Mouse (Mus musculus) heart, embryonic 11.5 days (tissue): ENCODE measurements at regions not wholly inside any gene's neighbourhood (a gene's known extent, or its start where the extent isn't known, plus 50 kb on each side); places are given as distances from the start of the nearest gene placed in this dataset.

Experiments used
- ATAC-seq: fragments of 200-750 bp; cut with Nextera tagmentation; replicated peaks from 2 replicates; pipeline ENCODE4 v1.8.0; 2017; ENCODE audit warnings: moderate library complexity; ENCODE audit not compliant: insufficient number of reproducible peaks, low FRiP score, low TSS enrichment
- H3K27ac ChIP-seq: fragments of 300-500 bp; sonication (generic); 2 replicates; pipeline ENCODE4 v1.5.1; 2014; ENCODE audit warnings: mild to moderate bottlenecking, low read depth, low read length
- H3K27me3 ChIP-seq: fragments of 300-500 bp; sonication (generic); 2 replicates; pipeline ENCODE4 v1.6.1; 2014; ENCODE audit warnings: mild to moderate bottlenecking, low read length, mixed read lengths; ENCODE audit not compliant: control insufficient read depth, insufficient read depth
- H3K36me3 ChIP-seq: fragments of 300-500 bp; sonication (generic); 2 replicates; pipeline ENCODE4 v1.6.1; 2014; ENCODE audit warnings: mild to moderate bottlenecking, low read length, moderate library complexity, mixed read lengths; ENCODE audit not compliant: control insufficient read depth, insufficient read depth
- H3K4me1 ChIP-seq: fragments of 300-500 bp; sonication (generic); 2 replicates; pipeline ENCODE4 v1.6.1; 2014; ENCODE audit warnings: low read length; ENCODE audit not compliant: control insufficient read depth, insufficient read depth
- H3K4me2 ChIP-seq: fragments of 300-500 bp; sonication (generic); 2 replicates; pipeline ENCODE4 v1.6.1; 2014; ENCODE audit warnings: mild to moderate bottlenecking, moderate library complexity
- H3K4me3 ChIP-seq: fragments of 300-500 bp; sonication (generic); 2 replicates; pipeline ENCODE4 v1.5.1; 2014; ENCODE audit warnings: low read depth, low read length
- H3K9ac ChIP-seq: fragments of 300-500 bp; sonication (generic); 2 replicates; pipeline ENCODE4 v1.6.1; 2014; ENCODE audit warnings: mild to moderate bottlenecking, low read depth, low read length, moderate library complexity
- H3K9me3 ChIP-seq: fragments of 300-500 bp; sonication (generic); replicated peaks from 2 replicates; pipeline ENCODE4 v1.6.1; 2016; ENCODE audit warnings: low read length; ENCODE audit not compliant: control insufficient read depth
- WGBS: fragments of 180-500 bp; shearing (Covaris S2); extraction: QIAGEN DNeasy Blood & Tissue Kit; methylation state at CpG from one replicate; pipeline ENCODE4 v1.1.7; 2014; ENCODE audit not compliant: insufficient replicate concordance; 5-methylcytosine and 5-hydroxymethylcytosine counted together

GRCm38 (mm10) chr8:88972993-88973690 lies 70.8 kb downstream of the Sall1 start:
- 65% methylated on average over 15 of the region's 15 CpGs for WGBS
- H3K4me3 ChIP-seq, result no peak overlapping the region

GRCm38 (mm10) chr8:88958843-88959242 lies 85.1 kb downstream of the Sall1 start:
- H3K9ac ChIP-seq, result no peak overlapping the region
- H3K27ac ChIP-seq, result no peak overlapping the region
- H3K9me3 ChIP-seq, result peaks cover 6% of the 10 kb centered on the region; the same call in 1 of the 2 replicates
- ATAC-seq, result no peak
- H3K36me3 ChIP-seq, result no peaks in the 10 kb centered on the region
- H3K4me2 ChIP-seq, result no peak overlapping the region
- H3K4me3 ChIP-seq, result no peak overlapping the region
- no peaks in the 10 kb centered on the region for H3K4me1 ChIP-seq
- no peaks in the 10 kb centered on the region for H3K27me3 ChIP-seq

More at GRCm38 (mm10) chr8:88972993-88973690, 70.8 kb downstream of the Sall1 start:
- Histone ChIP-seq H3K27ac (no peak overlapping the region), H3K9me3 (no peaks in the 10 kb centered on the region), H3K36me3 (no peaks in the 10 kb centered on the region), H3K9ac (no peak overlapping the region), H3K4me1 (peaks cover 6% of the 10 kb centered on the region; the same call in 1 of the 2 replicates), H3K27me3 (0 out of 2 replicates have a peak, but pooled peaks cover 3% of the 10 kb centered on the region), H3K4me2 (no peak overlapping the region)
- no peak for ATAC-seq

GRCm38 (mm10) chr8:88953178-88953577 lies 90.8 kb downstream of the Sall1 start:
- Histone ChIP-seq H3K4me1 (peaks cover 4% of the 10 kb centered on the region; the same call in 1 of the 2 replicates), H3K27me3 (no peaks in the 10 kb centered on the region), H3K4me3 (no peak overlapping the region), H3K9ac (no peak overlapping the region), H3K27ac (no peak overlapping the region), H3K36me3 (no peaks in the 10 kb centered on the region), H3K9me3 (peaks cover 6% of the 10 kb centered on the region; the same call in 1 of the 2 replicates), H3K4me2 (no peak overlapping the region)
- WGBS, result 58% methylated on average over 2 of the region's 2 CpGs
- ATAC-seq, result no peak

GRCm38 (mm10) chr8:88951829-88952155 lies 92.2 kb downstream of the Sall1 start:
- ATAC-seq, result no peak
- 86% methylated on average over 7 of the region's 7 CpGs for WGBS
- no peaks in the 10 kb centered on the region for H3K27me3 ChIP-seq
- peaks cover 4% of the 10 kb centered on the region; the same call in 1 of the 2 replicates for H3K9me3 ChIP-seq
- no peak overlapping the region for H3K9ac ChIP-seq
- H3K4me2 ChIP-seq, result no peak overlapping the region
- H3K36me3 ChIP-seq, result no peaks in the 10 kb centered on the region
- H3K4me1 ChIP-seq, result peaks cover 5% of the 10 kb centered on the region; the same call in 1 of the 2 replicates
- no peak overlapping the region for H3K4me3 ChIP-seq
- H3K27ac ChIP-seq, result no peak overlapping the region

GRCm38 (mm10) chr8:88951145-88951828 lies 92.7 kb downstream of the Sall1 start:
- H3K4me2 ChIP-seq, result no peak overlapping the region
- ATAC-seq, result no peak
- H3K27ac ChIP-seq, result no peak overlapping the region
- H3K9me3 ChIP-seq, result no peaks in the 10 kb centered on the region
- H3K4me3 ChIP-seq, result no peak overlapping the region
- H3K9ac ChIP-seq, result no peak overlapping the region
- H3K4me1 ChIP-seq, result peaks cover 5% of the 10 kb centered on the region; the same call in 1 of the 2 replicates
- no peaks in the 10 kb centered on the region for H3K27me3 ChIP-seq
- WGBS, result 83% methylated on average over 16 of the region's 16 CpGs
- H3K36me3 ChIP-seq, result no peaks in the 10 kb centered on the region

- peaks cover 5% of the 10 kb centered on the region; the same call in 1 of the 2 replicates for H3K4me1 ChIP-seq
- H3K4me3 ChIP-seq, result no peak overlapping the region
- no peaks in the 10 kb centered on the region for H3K9me3 ChIP-seq
- H3K27me3 ChIP-seq, result no peaks in the 10 kb centered on the region
- H3K4me2 ChIP-seq, result no peak overlapping the region
- no peaks in the 10 kb centered on the region for H3K36me3 ChIP-seq
- no peak overlapping the region for H3K27ac ChIP-seq
- WGBS, result 87% methylated on average over 6 of the region's 6 CpGs
- ATAC-seq, result no peak
- no peak overlapping the region for H3K9ac ChIP-seq
Observed at GRCm38 (mm10) chr8:88949975-88950374, 94.0 kb downstream of the Sall1 start.

GRCm38 (mm10) chr8:88948981-88949380 lies 95.0 kb downstream of the Sall1 start:
- H3K36me3 ChIP-seq, result no peaks in the 10 kb centered on the region
- peaks cover 5% of the 10 kb centered on the region; the same call in 1 of the 2 replicates for H3K4me1 ChIP-seq
- no peak for ATAC-seq
- H3K4me2 ChIP-seq, result no peak overlapping the region
- no peak overlapping the region for H3K4me3 ChIP-seq
- H3K27me3 ChIP-seq, result no peaks in the 10 kb centered on the region
- H3K9ac ChIP-seq, result no peak overlapping the region
- H3K27ac ChIP-seq, result no peak overlapping the region
- H3K9me3 ChIP-seq, result no peaks in the 10 kb centered on the region
- WGBS, result 72% methylated on average over 16 of the region's 16 CpGs

- Histone ChIP-seq H3K36me3 (no peaks in the 10 kb centered on the region), H3K4me2 (no peak overlapping the region), H3K27ac (no peak overlapping the region), H3K27me3 (no peaks in the 10 kb centered on the region), H3K9ac (no peak overlapping the region), H3K9me3 (no peaks in the 10 kb centered on the region), H3K4me1 (peaks cover 5% of the 10 kb centered on the region; the same call in 1 of the 2 replicates), H3K4me3 (no peak overlapping the region)
- WGBS, result 39% methylated on average over 6 of the region's 6 CpGs
- no peak for ATAC-seq
Observed at GRCm38 (mm10) chr8:88948328-88948727, 95.6 kb downstream of the Sall1 start.
